Mouse (Mus musculus) kidney, embryonic 14.5 days (tissue): ENCODE measurements around the gene Erich2. TPM values are rescaled to one million over a fixed set of nuclear protein-coding genes. Genes with fewer than 3 reads are reported as not detected.

Source experiments
- ATAC-seq: fragments of 200-750 bp; cut with Nextera tagmentation; 2 replicates; pipeline ENCODE4 v1.8.0; 2017; ENCODE audit warnings: moderate number of reproducible peaks, mild to moderate bottlenecking, moderate TSS enrichment, moderate library complexity; ENCODE audit not compliant: low FRiP score, low TSS enrichment
- H3K27ac ChIP-seq: fragments of 300-500 bp; sonication (generic); 2 replicates; pipeline ENCODE4 v1.5.1; 2014; ENCODE audit warnings: low read depth, mild to moderate bottlenecking, low read length, moderate library complexity, mixed read lengths
- H3K27me3 ChIP-seq: fragments of 300-500 bp; sonication (generic); 2 replicates; pipeline ENCODE4 v1.6.1; 2014; ENCODE audit warnings: mild to moderate bottlenecking, low read length; ENCODE audit not compliant: control insufficient read depth, insufficient read depth
- H3K36me3 ChIP-seq: fragments of 300-500 bp; sonication (generic); 2 replicates; pipeline ENCODE4 v1.6.1; 2014; ENCODE audit warnings: low read length, mixed read lengths; ENCODE audit not compliant: control insufficient read depth, insufficient read depth
- H3K4me1 ChIP-seq: fragments of 300-500 bp; sonication (generic); 2 replicates; pipeline ENCODE4 v1.6.1; 2014; ENCODE audit warnings: low read length, mixed read lengths; ENCODE audit not compliant: control insufficient read depth, insufficient read depth
- H3K4me2 ChIP-seq: fragments of 300-500 bp; sonication (generic); replicated peaks from 2 replicates; pipeline ENCODE4 v1.6.1; 2014; ENCODE audit warnings: low read depth, mild to moderate bottlenecking, low read length
- H3K4me3 ChIP-seq: fragments of 300-500 bp; sonication (generic); 2 replicates; pipeline ENCODE4 v1.5.1; 2014; ENCODE audit warnings: mild to moderate bottlenecking, low read length
- H3K9ac ChIP-seq: fragments of 300-500 bp; sonication (generic); 2 replicates; pipeline ENCODE4 v1.6.1; 2014; ENCODE audit warnings: low read depth, mild to moderate bottlenecking, low read length, moderate library complexity
- H3K9me3 ChIP-seq: fragments of 300-500 bp; sonication (generic); 2 replicates; pipeline ENCODE4 v1.6.1; 2016; ENCODE audit warnings: low read length; ENCODE audit not compliant: control insufficient read depth
- WGBS: fragments of 180-500 bp; shearing (Covaris S2); extraction: QIAGEN DNeasy Blood & Tissue Kit; methylation state at CpG from one replicate; pipeline ENCODE4 v1.1.7; 2014; 5-methylcytosine and 5-hydroxymethylcytosine counted together
- polyA plus RNA-seq: library from polyadenylated mRNA; unstranded; fragments of >200 nt; fragmentation: Nextera tagmentation; extraction: Ambion mirVana; gene quantifications from 2 replicates; pipeline ENCODE4 v1.2.1, GENCODE M21; 2014

Erich2 gene
- polyA plus RNA-seq, 1 experiment from 2014 or later: 2.2 TPM

DNA sequence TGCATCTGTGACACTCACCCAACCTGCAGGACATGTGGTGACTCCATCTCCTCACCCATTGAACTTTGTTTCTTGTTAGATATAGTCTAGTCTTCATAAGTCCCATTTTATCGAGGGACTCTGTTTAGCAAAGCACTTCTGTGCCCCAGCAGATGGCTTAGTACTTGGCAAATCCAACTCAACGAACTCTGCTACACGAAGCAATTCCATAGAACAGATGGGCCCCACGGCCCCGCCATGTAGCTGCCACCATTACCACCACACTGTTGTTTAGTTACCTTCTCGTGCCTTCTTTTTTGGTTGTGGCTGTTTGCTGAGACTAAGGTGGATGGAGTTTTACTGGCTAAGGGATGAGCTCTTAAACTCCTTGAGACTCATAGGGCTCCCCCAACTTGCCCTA is 79.6 kb downstream of the Erich2 start:
- Histone ChIP-seq H3K9me3 (no peaks in the 10 kb centered on the region), H3K36me3 (no peaks in the 10 kb centered on the region), H3K4me3 (no peak overlapping the region), H3K27ac (no peak overlapping the region), H3K4me1 (no peaks in the 10 kb centered on the region), H3K9ac (no peak overlapping the region), H3K27me3 (no peaks in the 10 kb centered on the region), H3K4me2 (no peak overlapping the region)
- ATAC-seq: no peak
- WGBS: 94% methylated on average over 6 of the region's 6 CpGs

Other genes with a start within 250 kb of the Erich2 start
- gene Sp5, start 33.9 kb upstream of the Erich2 start, polyA plus RNA-seq: 3.3 and 3.9 TPM in 2 replicates
- 0.18 TPM in 1 of 2 replicates, not detected in the other for gene Gad1, start 44.3 kb downstream of the Erich2 start, polyA plus RNA-seq
- gene Gorasp2, start 152.8 kb downstream of the Erich2 start, polyA plus RNA-seq: 131 and 185 TPM in 2 replicates
- gene Gm26558, start 153.3 kb downstream of the Erich2 start, polyA plus RNA-seq: 5.0 and 6.1 TPM in 2 replicates